Mouse (Mus musculus) hematopoietic stem cell, adult 5-6 weeks (primary cell): Measurements from ENCODE around the gene BC005624. TPM values are rescaled to one million over a fixed set of nuclear protein-coding genes. Genes with fewer than 3 reads are reported as not detected.

Source experiments
- ATAC-seq, 2 experiments: fragments of 125-278 bp in 1 of 2; replicated peaks in 1 of 2; 2 replicates each; pipeline ENCODE4 v1.8.0; 2016 to 2017; ENCODE audit warnings: inconsistent platforms in 2 of 2, mild to moderate bottlenecking in 2 of 2, moderate number of reproducible peaks in 2 of 2, low read depth in 1 of 2, moderate TSS enrichment in 1 of 2; ENCODE audit not compliant: low FRiP score in 2 of 2, poor library complexity in 2 of 2, severe bottlenecking in 2 of 2, insufficient read depth in 1 of 2, low TSS enrichment in 1 of 2
- total RNA-seq: library from RNA; stranded (forward); fragments of 172-1452, 232-1000 nt; gene quantifications from 2 replicates; pipeline ENCODE4 v1.2.3, GENCODE M21; 2017

Gene BC005624
- total RNA-seq = 73.8 and 76.0 TPM in 2 replicates

DNA sequence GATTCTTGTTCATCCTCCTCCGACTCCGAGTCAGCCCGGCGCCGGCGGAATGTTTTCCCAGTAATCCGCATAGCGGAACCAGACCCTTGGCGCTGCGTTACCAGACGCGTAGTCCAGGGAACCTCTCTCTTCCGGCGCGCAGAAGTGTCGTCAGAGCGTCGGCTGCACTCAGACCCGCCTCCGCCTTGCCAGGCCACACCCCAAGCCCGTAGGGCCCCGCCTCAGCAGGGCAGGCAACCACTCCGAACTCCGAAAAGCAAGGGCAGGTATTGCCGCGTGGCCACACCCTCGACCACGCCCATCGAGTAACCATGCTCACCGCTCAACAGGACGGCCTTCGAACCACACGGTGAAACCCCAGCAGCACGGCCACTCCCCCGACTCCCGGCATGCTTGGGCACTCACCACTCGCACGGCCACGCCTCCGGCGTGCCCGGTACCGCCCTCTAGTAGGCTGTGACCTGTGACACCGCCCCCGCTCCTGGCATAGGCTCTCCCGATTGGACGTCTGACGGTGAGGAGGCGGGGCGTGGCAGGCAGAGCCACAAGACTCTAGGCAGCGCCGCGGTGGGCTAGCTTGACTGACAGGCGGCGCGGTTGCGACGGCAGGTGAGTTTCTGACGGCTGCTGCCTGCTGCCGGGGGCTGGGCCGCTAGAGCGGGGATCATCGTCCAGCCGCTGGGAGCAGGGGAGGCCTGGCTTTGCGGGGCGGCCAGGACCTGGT lies at the start of gene BC005624, which contains the start of gene Usp20:
Gene BC005624 (minus strand): TSS at position 412 of the 724 bp plus-strand sequence.
Gene Usp20 (plus strand): TSS at position 490 of the 724 bp plus-strand sequence.
- ATAC-seq = peak; percentile 96 to 98

DNA sequence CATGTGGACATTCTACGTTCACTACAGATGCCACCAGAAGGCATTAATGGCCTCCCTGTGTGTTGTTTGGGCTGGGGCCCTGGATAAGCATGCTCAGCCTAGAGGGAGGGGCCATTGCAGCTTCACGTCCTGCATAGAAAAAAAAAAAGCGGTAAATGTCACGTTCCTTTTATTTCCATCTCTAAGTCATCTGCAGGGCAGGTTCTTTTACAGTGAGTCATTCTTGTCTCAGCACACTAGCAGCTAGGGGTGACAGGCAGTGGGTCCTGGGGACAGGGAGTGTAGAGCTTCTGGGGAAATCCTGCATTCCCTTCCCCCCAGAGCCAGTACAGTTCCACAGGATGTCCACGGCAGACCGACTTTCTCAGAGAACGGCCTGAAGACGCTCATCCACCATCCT lies 44.6 kb upstream of the BC005624 start:
- ATAC-seq = no peak

GRCm38 (mm10) chr2:31025458-31025857 lies 43.5 kb upstream of the BC005624 start:
- no peak for ATAC-seq

DNA sequence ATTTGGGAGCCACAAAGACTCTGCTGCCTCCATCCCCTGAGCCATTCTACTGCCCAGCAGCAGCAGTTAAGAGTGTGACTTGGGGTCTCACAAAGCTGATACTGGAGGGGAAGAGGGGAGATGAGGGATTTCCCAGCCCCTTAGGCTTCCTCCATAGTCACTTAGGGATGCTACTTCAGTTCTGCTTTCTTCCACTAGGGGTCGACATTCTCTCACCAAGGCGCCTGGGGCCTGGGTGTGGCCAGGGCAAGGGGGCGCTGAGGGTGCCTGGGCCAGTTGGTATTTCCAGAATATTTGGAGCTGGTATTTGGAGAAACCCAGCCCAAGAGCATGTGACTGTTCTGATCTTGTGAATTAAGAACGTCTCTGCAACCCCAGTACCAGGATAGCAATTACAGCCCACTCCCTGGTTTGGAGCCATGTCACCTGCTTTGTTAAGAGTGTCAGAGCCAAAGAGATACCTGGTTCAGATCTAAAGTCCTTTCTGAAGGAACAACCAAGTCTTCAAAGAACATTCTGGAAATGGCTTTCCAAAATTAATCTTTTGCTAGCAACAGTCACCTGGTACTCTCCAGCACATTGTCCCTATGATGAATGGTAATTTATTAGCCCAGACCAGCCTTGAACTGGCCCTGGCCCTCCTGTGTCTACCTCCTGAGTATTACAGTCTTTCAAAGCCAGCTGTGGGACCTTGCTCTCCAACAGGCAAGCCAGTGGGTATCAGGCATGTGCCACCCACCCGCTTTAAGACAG lies 42.8 kb upstream of the BC005624 start:
- ATAC-seq = peak; percentile 64 to 81

DNA sequence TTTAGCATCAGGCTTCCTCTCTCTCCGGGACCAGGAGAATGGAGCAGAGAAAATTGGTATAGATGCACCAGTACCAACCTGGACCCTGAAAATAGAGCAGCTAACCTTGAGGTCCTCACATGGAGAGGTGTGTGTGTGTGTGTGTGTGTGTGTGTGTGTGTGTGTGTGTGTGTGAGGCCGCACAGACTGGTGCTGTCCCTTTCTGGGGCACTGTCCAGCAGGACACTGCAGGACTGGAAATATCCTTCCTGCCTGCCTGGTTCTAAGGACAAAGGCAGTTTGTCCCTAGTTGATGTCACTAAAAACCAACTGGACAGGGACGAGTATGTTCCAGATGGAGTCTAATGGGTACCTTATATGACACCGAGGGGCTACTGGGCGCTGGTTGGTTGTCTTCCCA lies 41.9 kb upstream of the BC005624 start:
- no peak for ATAC-seq

DNA sequence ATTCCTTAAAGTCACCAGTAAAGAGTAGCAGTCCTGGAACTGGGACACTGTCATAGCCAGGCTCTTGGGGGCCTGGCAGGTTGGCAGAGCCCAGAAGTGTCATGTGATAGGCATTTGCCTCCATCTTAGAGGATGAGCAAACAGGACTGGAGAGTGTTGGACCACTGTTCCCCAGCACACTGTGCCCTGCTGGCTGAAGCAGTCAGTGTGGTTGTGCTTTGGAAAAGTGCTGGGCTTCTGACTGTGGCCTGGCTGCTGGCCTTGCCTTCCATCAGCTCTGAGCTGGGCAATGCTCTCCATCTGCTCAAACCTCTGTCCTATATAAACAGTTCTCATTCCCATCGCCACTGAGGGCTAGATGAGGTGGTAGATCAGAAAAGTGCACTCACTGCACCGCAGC lies 38.2 kb upstream of the BC005624 start:
- ATAC-seq = no peak

DNA sequence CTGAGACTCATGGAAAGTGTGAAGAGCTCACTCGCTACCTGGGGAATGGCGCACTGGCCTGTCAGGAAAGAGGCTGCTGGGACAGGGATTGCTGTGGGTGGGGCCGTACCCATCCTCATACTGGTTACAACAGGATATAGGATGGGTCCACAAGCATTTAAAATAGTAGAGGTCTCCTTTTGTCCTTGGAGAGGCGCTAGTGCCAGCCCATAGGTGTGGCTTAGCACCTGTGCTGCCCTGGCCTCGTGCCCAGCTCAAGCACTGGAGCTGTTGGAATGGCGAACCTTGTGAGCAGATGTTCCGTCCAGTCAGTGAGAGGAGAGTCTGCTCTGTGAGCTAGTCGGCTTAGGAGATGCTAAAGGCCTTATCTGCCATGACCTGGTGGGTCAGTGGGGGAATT lies 37.0 kb upstream of the BC005624 start:
- ATAC-seq = no peak

- no peak for ATAC-seq
Measured at GRCm38 (mm10) chr2:31018519-31018918, 36.5 kb upstream of the BC005624 start.

DNA sequence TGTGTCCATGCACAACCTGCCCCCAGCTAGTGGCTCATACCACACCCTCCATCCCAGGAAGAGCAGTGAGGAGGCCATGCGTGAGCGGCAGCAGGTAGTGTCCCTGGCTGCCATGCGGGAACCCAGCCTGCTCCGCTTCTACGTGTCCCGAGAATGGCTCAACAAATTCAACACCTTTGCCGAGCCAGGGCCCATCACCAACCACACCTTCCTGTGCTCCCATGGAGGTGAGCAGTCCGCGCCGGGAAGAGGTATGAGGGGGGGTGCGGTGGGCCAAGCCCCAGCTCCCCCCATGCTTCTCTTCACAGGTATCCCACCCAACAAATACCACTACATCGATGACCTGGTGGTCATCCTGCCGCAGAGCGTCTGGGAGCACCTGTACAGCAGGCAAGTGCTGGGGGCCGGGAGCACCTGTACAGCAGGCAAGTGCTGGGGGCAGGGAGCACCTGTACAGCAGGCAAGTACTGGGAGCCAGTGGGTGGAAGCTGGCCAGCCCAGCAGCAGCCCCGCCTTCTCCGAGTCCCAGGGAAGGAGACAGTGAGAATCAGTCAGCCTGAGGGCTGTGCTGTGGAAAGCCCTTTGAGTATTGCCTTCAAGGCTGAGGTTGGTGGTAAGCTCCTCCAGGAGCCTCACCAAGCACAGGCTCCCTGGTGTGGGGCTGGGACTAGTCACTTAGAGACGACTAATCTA lies 35.8 kb upstream of the BC005624 start:
- ATAC-seq = no peak

DNA sequence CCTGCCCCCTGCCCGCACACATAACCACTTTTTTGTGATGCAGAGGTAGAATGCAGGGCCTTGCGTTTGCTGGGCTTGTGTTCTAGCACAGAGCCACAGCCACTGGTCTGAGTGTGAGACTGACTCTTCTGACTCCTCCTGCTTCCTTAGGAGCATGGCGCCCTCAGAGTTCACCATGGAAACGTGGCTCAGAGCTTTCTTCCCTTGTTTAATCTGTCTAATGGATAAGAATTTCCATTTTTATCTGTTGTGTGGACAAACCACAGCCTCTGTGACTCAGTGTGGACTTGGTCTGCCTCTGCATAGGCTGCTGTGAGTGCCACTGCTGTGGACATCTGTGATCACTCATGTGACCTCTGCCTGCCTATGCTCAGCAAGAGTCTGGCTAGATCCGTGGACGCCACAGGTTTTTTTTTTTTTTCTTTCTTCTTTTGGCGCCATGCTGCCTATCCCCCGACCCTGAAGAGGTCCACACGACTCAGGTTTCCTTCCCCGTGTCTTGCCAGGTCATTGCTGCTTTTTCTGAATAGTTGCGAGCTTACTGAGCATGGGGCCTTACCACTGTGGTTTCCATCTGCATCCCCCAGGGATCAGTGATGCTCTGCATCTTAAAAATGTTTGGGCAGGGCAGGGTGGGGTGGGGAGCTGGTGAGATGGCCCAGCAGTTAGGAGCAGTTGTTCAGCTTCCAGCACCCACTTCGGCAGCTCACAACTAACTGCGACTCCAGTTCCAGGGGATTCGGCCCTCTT lies 31.5 kb upstream of the BC005624 start:
- no peak for ATAC-seq

DNA sequence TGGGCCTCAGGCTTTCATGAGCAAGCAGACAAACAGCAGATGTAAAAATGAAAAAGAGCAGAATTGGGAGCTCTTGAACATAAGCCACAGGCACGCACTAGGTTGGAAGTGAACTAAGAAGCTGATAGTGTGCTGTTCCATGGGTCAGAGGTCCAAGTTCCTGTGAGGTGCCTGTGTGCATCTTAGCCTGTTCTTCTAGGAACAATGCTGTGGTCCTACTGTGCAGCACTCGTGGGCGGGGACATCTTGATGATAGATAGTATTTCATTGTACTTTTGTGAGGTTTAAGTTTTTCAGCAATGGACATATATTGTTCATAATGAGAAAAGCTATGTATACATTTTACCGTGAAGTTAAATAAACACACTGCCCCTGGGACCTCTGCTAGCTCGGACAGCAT lies 25.2 kb upstream of the BC005624 start:
- ATAC-seq = no peak

DNA sequence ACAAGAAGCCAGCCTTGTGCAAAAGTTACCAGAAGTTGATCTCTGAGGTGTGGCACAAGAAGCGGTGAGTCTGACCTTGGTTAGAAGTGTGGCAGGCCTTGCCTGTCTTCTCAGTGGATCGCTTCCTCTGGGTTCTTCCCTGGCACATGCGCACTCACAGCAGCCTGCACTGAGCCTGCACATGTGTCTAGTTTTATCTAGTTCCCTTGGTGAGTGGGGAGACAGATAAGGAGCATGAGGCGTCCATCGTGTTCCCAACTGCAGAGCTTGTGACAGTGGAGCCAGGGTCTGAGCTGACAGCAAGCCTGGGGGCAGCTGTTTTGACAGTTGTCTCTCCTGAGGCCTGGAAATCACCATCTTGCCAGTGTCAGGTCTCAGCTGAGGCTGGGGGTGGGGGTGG lies 24.4 kb upstream of the BC005624 start:
- ATAC-seq = peak in 1 of 2 experiments; percentile 33; a peak in 1 of 4 replicates

DNA sequence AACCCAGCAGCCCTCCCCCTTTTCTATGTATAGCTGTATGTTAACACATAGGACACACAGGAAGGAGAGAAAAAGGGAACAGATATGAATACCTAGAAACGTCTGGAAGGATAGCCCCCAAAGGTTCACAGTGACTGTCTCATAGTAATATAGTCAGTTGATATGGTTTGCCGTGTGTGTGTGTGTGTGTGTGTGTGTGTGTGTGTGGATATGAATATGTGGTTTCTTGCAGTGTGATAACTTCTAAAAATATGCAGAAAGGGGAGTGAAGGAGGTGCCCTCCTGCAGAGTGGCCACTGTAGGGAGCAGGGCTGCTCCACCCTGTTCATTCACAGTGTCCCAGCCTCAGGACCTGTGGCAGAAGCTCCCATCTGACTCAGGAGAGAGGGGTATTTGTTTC lies 23.5 kb upstream of the BC005624 start:
- ATAC-seq = no peak

- no peak for ATAC-seq
Measured at GRCm38 (mm10) chr2:31002857-31003256, 20.9 kb upstream of the BC005624 start.

GRCm38 (mm10) chr2:30998443-30999260 lies 16.7 kb upstream of the BC005624 start:
- no peak for ATAC-seq

- no peak for ATAC-seq
Measured at GRCm38 (mm10) chr2:30995432-30995996, 13.5 kb upstream of the BC005624 start.
